Mouse (Mus musculus) kidney, postnatal 14 days (tissue): ENCODE results near the gene Zfp146.
"Not testable (repeated sequence)": the region's sequence is repeated elsewhere in the genome, so short reads cannot be mapped to it uniquely, and the experiment has no call there.

Source experiments
- DNase-seq: peaks from one replicate; pipeline ENCODE4 v3.0.0; 2022; ENCODE audit warnings: mixed read lengths

Zfp146 gene

DNA sequence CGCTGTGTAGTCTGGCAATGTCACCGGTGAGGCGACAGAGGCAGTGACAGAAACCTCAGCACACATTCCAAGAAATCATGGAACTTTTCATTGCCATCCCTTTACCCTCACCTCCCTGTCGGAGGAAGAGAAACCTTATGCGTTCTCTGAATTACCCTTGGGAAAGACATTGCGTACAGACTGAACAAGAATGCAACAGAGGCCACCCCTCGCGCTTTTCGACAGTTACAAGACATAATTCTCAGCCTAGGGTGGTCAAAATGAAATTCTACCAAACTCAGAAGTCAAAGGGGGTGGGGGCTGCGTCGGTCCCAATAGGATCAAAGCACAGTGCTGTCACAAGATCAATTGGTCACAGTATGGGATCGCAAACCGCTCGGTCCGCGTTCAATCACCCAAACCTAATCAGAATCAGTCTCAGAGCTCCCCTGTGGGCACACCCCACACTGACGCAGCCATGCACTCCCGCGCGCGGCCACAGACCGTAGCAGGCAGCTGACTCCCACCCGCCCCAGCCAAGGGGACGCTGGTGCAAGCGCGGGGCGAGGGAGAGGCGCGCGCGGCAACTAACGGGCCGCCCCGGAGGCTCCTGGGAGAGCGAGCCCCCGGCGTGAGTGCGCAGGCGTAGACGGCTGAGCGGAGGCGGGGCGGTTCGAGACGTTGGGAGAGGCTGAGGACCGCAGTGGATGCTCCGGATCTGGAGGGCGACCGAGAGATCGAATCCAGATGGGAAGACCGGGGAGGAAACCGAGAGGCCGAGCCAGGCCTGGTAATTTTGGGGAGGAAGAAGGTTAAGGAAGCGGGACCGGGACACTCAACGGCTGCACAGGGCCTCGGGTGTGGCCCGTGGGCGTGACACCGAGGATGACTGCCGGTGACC, 48.0 kb downstream of the Zfp146 start, which contains the start of gene Zfp382:
Gene Zfp382, plus strand, starts transcription at position 635 of the 880 bp plus-strand sequence.
- peak; percentile 91 for DNase-seq

DNA sequence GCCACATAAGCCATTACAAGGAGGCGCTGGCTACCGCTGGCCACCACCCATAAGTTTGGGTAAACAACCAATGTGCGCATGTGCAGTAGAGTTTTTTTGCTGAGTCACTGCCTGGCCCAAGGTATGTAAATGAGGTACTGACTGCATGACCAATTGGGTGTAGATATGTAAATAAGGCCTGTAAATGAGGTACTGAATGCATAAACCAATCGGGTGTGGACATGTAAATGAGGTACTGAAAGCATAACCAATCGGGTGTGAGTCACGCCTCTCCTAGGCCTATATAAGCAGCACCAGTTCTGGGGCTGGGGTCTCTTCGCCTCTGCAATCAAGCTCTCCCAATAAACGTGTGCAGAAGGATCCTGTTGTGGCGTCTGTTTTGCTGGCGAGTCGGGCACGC, 51.6 kb downstream of the Zfp146 start:
- DNase-seq: not testable (repeated sequence)

DNA sequence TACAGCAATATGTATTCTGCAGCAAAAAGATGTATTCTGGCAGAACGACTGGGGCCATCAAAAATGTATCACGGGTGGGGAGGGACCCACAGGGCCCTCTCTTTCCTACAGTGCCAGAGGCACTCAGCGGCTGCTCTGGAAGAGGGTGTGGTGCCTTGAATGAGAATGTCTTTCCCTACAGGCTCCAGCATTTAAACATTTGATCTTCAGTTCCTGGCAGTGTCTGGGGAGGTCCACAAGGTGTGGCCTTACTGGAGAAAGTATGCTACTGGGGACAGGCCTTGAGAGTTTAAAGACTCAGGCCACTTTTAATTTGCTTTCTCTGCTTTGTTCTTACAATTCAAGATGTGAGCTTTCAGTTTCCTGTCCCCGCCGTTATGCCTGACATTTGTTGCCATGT, 53.5 kb downstream of the Zfp146 start:
- no peak for DNase-seq
